Mouse (Mus musculus) neural tube, embryonic 14.5 days (tissue): ENCODE results near the gene Gm20388. TPM values are rescaled to one million over a fixed set of nuclear protein-coding genes. Genes with fewer than 3 reads are reported as not detected.

ENCODE experiments used
- ATAC-seq: fragments of 200-750 bp; cut with Nextera tagmentation; 2 replicates; pipeline ENCODE4 v1.8.0; 2017; ENCODE audit warnings: low read depth, mild to moderate bottlenecking, moderate TSS enrichment, moderate library complexity
- H3K27ac ChIP-seq: fragments of 300-500 bp; sonication (generic); 2 replicates; pipeline ENCODE4 v1.5.1; 2014; ENCODE audit warnings: low read depth, mild to moderate bottlenecking, control low read depth, low read length, moderate library complexity, mixed read lengths
- H3K27me3 ChIP-seq: fragments of 300-500 bp; sonication (generic); 2 replicates; pipeline ENCODE4 v1.6.1; 2014; ENCODE audit warnings: low read length; ENCODE audit not compliant: control insufficient read depth, insufficient read depth
- H3K36me3 ChIP-seq: fragments of 300-500 bp; sonication (generic); 2 replicates; pipeline ENCODE4 v1.6.1; 2014; ENCODE audit warnings: low read length, mixed read lengths; ENCODE audit not compliant: control insufficient read depth, insufficient read depth
- H3K4me1 ChIP-seq: fragments of 300-500 bp; sonication (generic); 2 replicates; pipeline ENCODE4 v1.6.1; 2014; ENCODE audit warnings: low read length; ENCODE audit not compliant: control insufficient read depth, insufficient read depth
- H3K4me2 ChIP-seq: fragments of 300-500 bp; sonication (generic); 2 replicates; pipeline ENCODE4 v1.6.1; 2014; ENCODE audit warnings: mild to moderate bottlenecking, low read depth, low read length, control low read depth
- H3K4me3 ChIP-seq: fragments of 300-500 bp; sonication (generic); 2 replicates; pipeline ENCODE4 v1.5.1; 2014; ENCODE audit warnings: low read depth, low read length, control low read depth, mixed read lengths
- H3K9ac ChIP-seq: fragments of 300-500 bp; sonication (generic); replicated peaks from 2 replicates; pipeline ENCODE4 v1.6.1; 2014; ENCODE audit warnings: low read depth, mild to moderate bottlenecking, control low read depth, low read length, mixed read lengths
- H3K9me3 ChIP-seq: fragments of 300-500 bp; sonication (generic); 2 replicates; pipeline ENCODE4 v1.6.1; 2016; ENCODE audit warnings: low read length; ENCODE audit not compliant: control insufficient read depth
- WGBS: fragments of 180-500 bp; shearing (Covaris S2); extraction: QIAGEN DNeasy Blood & Tissue Kit; methylation state at CpG from one replicate; pipeline ENCODE4 v1.1.7; 2014; 5-methylcytosine and 5-hydroxymethylcytosine counted together
- polyA plus RNA-seq: library from polyadenylated mRNA; unstranded; fragments of >200 nt; fragmentation: Nextera tagmentation; extraction: Ambion mirVana; gene quantifications from 2 replicates; pipeline ENCODE4 v1.2.1, GENCODE M21; 2014

Gene Gm20388
- polyA plus RNA-seq, 1 experiment from 2014 or later, result 10.3 TPM

GRCm38 (mm10) chr8:122266867-122267266 lies 2356.2 kb downstream of the Gm20388 start:
- Histone ChIP-seq H3K36me3 (no peaks in the 10 kb centered on the region), H3K4me3 (no peak overlapping the region), H3K9me3 (no peaks in the 10 kb centered on the region), H3K4me2 (no peak overlapping the region), H3K27me3 (no peaks in the 10 kb centered on the region), H3K27ac (no peak overlapping the region), H3K4me1 (0 out of 2 replicates have a peak, but pooled peaks cover 3% of the 10 kb centered on the region), H3K9ac (no peak overlapping the region)
- 47% methylated on average over 13 of the region's 13 CpGs for WGBS
- no peak for ATAC-seq

GRCm38 (mm10) chr8:122268861-122269260 lies 2358.2 kb downstream of the Gm20388 start:
- Histone ChIP-seq H3K9ac (peak overlapping the region; percentile 52), H3K4me1 (0 out of 2 replicates have a peak, but pooled peaks cover 3% of the 10 kb centered on the region), H3K9me3 (no peaks in the 10 kb centered on the region), H3K4me2 (peak overlapping the region; percentile 55), H3K36me3 (no peaks in the 10 kb centered on the region), H3K27ac (no peak overlapping the region), H3K4me3 (peak overlapping the region; percentile 32), H3K27me3 (no peaks in the 10 kb centered on the region)
- ATAC-seq, result no peak
- 59% methylated on average over 24 of the region's 24 CpGs for WGBS

- Histone ChIP-seq H3K9ac (peak overlapping the region; percentile 52), H3K27ac (no peak overlapping the region), H3K27me3 (no peaks in the 10 kb centered on the region), H3K4me3 (peak overlapping the region; percentile 32), H3K4me2 (peak overlapping the region; percentile 55), H3K4me1 (0 out of 2 replicates have a peak, but pooled peaks cover 3% of the 10 kb centered on the region), H3K9me3 (no peaks in the 10 kb centered on the region), H3K36me3 (no peaks in the 10 kb centered on the region)
- peak; percentile 64 for ATAC-seq
- 5% methylated on average over 21 of the region's 21 CpGs for WGBS
Observed at GRCm38 (mm10) chr8:122269404-122269803, 2358.8 kb downstream of the Gm20388 start.

GRCm38 (mm10) chr8:122270555-122270954 lies 2359.9 kb downstream of the Gm20388 start:
- H3K4me3 ChIP-seq, result no peak overlapping the region
- H3K9ac ChIP-seq, result no peak overlapping the region
- no peaks in the 10 kb centered on the region for H3K9me3 ChIP-seq
- ATAC-seq, result no peak
- no peaks in the 10 kb centered on the region for H3K27me3 ChIP-seq
- 71% methylated on average over 7 of the region's 7 CpGs for WGBS
- H3K36me3 ChIP-seq, result no peaks in the 10 kb centered on the region
- H3K4me2 ChIP-seq, result no peak overlapping the region
- H3K27ac ChIP-seq, result no peak overlapping the region
- H3K4me1 ChIP-seq, result 0 out of 2 replicates have a peak, but pooled peaks cover 3% of the 10 kb centered on the region

GRCm38 (mm10) chr8:122273152-122273551 lies 2362.5 kb downstream of the Gm20388 start:
- Histone ChIP-seq H3K4me2 (no peak overlapping the region), H3K4me1 (0 out of 2 replicates have a peak, but pooled peaks cover 3% of the 10 kb centered on the region), H3K27ac (no peak overlapping the region), H3K9me3 (no peaks in the 10 kb centered on the region), H3K4me3 (no peak overlapping the region), H3K36me3 (no peaks in the 10 kb centered on the region), H3K9ac (no peak overlapping the region), H3K27me3 (no peaks in the 10 kb centered on the region)
- peak; percentile 58; the same call in 1 of the 2 replicates for ATAC-seq
- WGBS, result 8% methylated on average over 5 of the region's 5 CpGs

- 59% methylated on average over 7 of the region's 7 CpGs for WGBS
- Histone ChIP-seq H3K9ac (no peak overlapping the region), H3K4me2 (no peak overlapping the region), H3K4me1 (0 out of 2 replicates have a peak, but pooled peaks cover 3% of the 10 kb centered on the region), H3K27me3 (no peaks in the 10 kb centered on the region), H3K4me3 (no peak overlapping the region), H3K9me3 (no peaks in the 10 kb centered on the region), H3K36me3 (no peaks in the 10 kb centered on the region), H3K27ac (no peak overlapping the region)
- no peak for ATAC-seq
Observed at GRCm38 (mm10) chr8:122273826-122274225, 2363.2 kb downstream of the Gm20388 start.

- ATAC-seq, result no peak
- no peaks in the 10 kb centered on the region for H3K4me1 ChIP-seq
- H3K4me2 ChIP-seq, result no peak overlapping the region
- no peak overlapping the region for H3K9ac ChIP-seq
- no peaks in the 10 kb centered on the region for H3K9me3 ChIP-seq
- no peak overlapping the region for H3K4me3 ChIP-seq
- H3K27me3 ChIP-seq, result no peaks in the 10 kb centered on the region
- 80% methylated on average over 11 of the region's 11 CpGs for WGBS
- no peak overlapping the region for H3K27ac ChIP-seq
- H3K36me3 ChIP-seq, result no peaks in the 10 kb centered on the region
Observed at GRCm38 (mm10) chr8:122274651-122275391, 2364.2 kb downstream of the Gm20388 start.

GRCm38 (mm10) chr8:122276308-122276707 lies 2365.7 kb downstream of the Gm20388 start:
- Histone ChIP-seq H3K27me3 (no peaks in the 10 kb centered on the region), H3K4me2 (no peak overlapping the region), H3K27ac (no peak overlapping the region), H3K9ac (no peak overlapping the region), H3K36me3 (no peaks in the 10 kb centered on the region), H3K4me3 (no peak overlapping the region), H3K9me3 (no peaks in the 10 kb centered on the region), H3K4me1 (no peaks in the 10 kb centered on the region)
- ATAC-seq, result no peak
- 86% methylated on average over 5 of the region's 5 CpGs for WGBS

- Histone ChIP-seq H3K27ac (no peak overlapping the region), H3K4me2 (no peak overlapping the region), H3K4me1 (0 out of 2 replicates have a peak, but pooled peaks cover under 1% of the 10 kb centered on the region), H3K9me3 (no peaks in the 10 kb centered on the region), H3K4me3 (no peak overlapping the region), H3K36me3 (no peaks in the 10 kb centered on the region), H3K9ac (no peak overlapping the region), H3K27me3 (no peaks in the 10 kb centered on the region)
- WGBS, result 83% methylated on average over 18 of the region's 18 CpGs
- no peak for ATAC-seq
Observed at GRCm38 (mm10) chr8:122277204-122277995, 2366.8 kb downstream of the Gm20388 start.
